Mouse (Mus musculus) thymus, postnatal 14 days (tissue): Measurements from ENCODE around the gene Bcar3.

Experiments
- DNase-seq: peaks from one replicate; pipeline ENCODE4 v3.0.0; 2021

The Bcar3 gene

GRCm38 (mm10) chr3:122518231-122518736 is 224.3 kb downstream of the Bcar3 start:
- no peak for DNase-seq

GRCm38 (mm10) chr3:122519082-122519481 is 225.1 kb downstream of the Bcar3 start:
- no peak for DNase-seq

- no peak for DNase-seq
These were observed 226.4 kb downstream of the Bcar3 start for GRCm38 (mm10) chr3:122520365-122520764.

GRCm38 (mm10) chr3:122520875-122521274 is 226.9 kb downstream of the Bcar3 start:
- DNase-seq = no peak

GRCm38 (mm10) chr3:122521294-122521693 is 227.4 kb downstream of the Bcar3 start:
- DNase-seq = no peak

- DNase-seq = no peak
These were observed 234.5 kb downstream of the Bcar3 start for GRCm38 (mm10) chr3:122528477-122528876.

- DNase-seq = no peak
These were observed 242.2 kb downstream of the Bcar3 start for GRCm38 (mm10) chr3:122535938-122536703.

- DNase-seq = no peak
These were observed 244.9 kb downstream of the Bcar3 start for GRCm38 (mm10) chr3:122538851-122539250.

- DNase-seq = no peak
These were observed 246.2 kb downstream of the Bcar3 start for GRCm38 (mm10) chr3:122539961-122540690.

GRCm38 (mm10) chr3:122540918-122541317 is 247.0 kb downstream of the Bcar3 start:
- no peak for DNase-seq

GRCm38 (mm10) chr3:122545346-122545745 is 251.4 kb downstream of the Bcar3 start:
- no peak for DNase-seq

- no peak for DNase-seq
These were observed 253.5 kb downstream of the Bcar3 start for GRCm38 (mm10) chr3:122547469-122547868.

- no peak for DNase-seq
These were observed 257.2 kb downstream of the Bcar3 start for GRCm38 (mm10) chr3:122551174-122551573.

- no peak for DNase-seq
These were observed 263.8 kb downstream of the Bcar3 start for GRCm38 (mm10) chr3:122557766-122558165.

- DNase-seq = no peak
These were observed 271.3 kb downstream of the Bcar3 start for GRCm38 (mm10) chr3:122565285-122565684.

- no peak for DNase-seq
These were observed 272.2 kb downstream of the Bcar3 start for GRCm38 (mm10) chr3:122566112-122566511.

GRCm38 (mm10) chr3:122566549-122566948 is 272.6 kb downstream of the Bcar3 start:
- no peak for DNase-seq

- DNase-seq = no peak
These were observed 279.7 kb downstream of the Bcar3 start for GRCm38 (mm10) chr3:122573426-122574286.

- DNase-seq = no peak
These were observed 281.0 kb downstream of the Bcar3 start for GRCm38 (mm10) chr3:122574921-122575320.

GRCm38 (mm10) chr3:122577360-122577759 is 283.4 kb downstream of the Bcar3 start:
- no peak for DNase-seq
